Mouse (Mus musculus) intestine, embryonic 16.5 days (tissue): Measurements from ENCODE around the gene Hpcal4. TPM values are rescaled to one million over a fixed set of nuclear protein-coding genes. Genes with fewer than 3 reads are reported as not detected.

ENCODE experiments used
- ATAC-seq: fragments of 200-750 bp; cut with Nextera tagmentation; 2 replicates; pipeline ENCODE4 v1.8.0; 2017; ENCODE audit warnings: moderate TSS enrichment, moderate library complexity
- H3K27ac ChIP-seq: fragments of 300-500 bp; sonication (generic); 2 replicates; pipeline ENCODE4 v1.5.1; 2014; ENCODE audit warnings: mild to moderate bottlenecking, low read length
- H3K27me3 ChIP-seq: fragments of 300-500 bp; sonication (generic); replicated peaks from 2 replicates; pipeline ENCODE4 v1.6.1; 2014; ENCODE audit warnings: low read length, control low read depth, mixed read lengths; ENCODE audit not compliant: control insufficient read depth, insufficient read depth
- H3K36me3 ChIP-seq: fragments of 300-500 bp; sonication (generic); 2 replicates; pipeline ENCODE4 v1.6.1; 2014; ENCODE audit warnings: low read length, control low read depth; ENCODE audit not compliant: control insufficient read depth, insufficient read depth
- H3K4me1 ChIP-seq: fragments of 300-500 bp; sonication (generic); 2 replicates; pipeline ENCODE4 v1.6.1; 2014; ENCODE audit warnings: low read length, control low read depth, mixed read lengths; ENCODE audit not compliant: control insufficient read depth, insufficient read depth
- H3K4me2 ChIP-seq: fragments of 300-500 bp; sonication (generic); 2 replicates; pipeline ENCODE4 v1.6.1; 2014; ENCODE audit warnings: low read depth, low read length, control low read depth
- H3K4me3 ChIP-seq: fragments of 300-500 bp; sonication (generic); 2 replicates; pipeline ENCODE4 v1.5.1; 2014; ENCODE audit warnings: mild to moderate bottlenecking, low read length
- H3K9ac ChIP-seq: fragments of 300-500 bp; sonication (generic); 2 replicates; pipeline ENCODE4 v1.6.1; 2014; ENCODE audit warnings: low read depth, low read length
- H3K9me3 ChIP-seq: fragments of 300-500 bp; sonication (generic); 2 replicates; pipeline ENCODE4 v1.6.1; 2016; ENCODE audit warnings: low read length, control low read depth; ENCODE audit not compliant: control insufficient read depth
- WGBS: fragments of 180-500 bp; shearing (Covaris S2); extraction: QIAGEN DNeasy Blood & Tissue Kit; methylation state at CpG from one replicate; pipeline ENCODE4 v1.1.7; 2014; 5-methylcytosine and 5-hydroxymethylcytosine counted together
- polyA plus RNA-seq: library from polyadenylated mRNA; unstranded; fragments of >200 nt; fragmentation: Nextera tagmentation; extraction: Ambion mirVana; gene quantifications from 2 replicates; pipeline ENCODE4 v1.2.1, GENCODE M21; 2015

Gene Hpcal4
- polyA plus RNA-seq, 1 experiment from 2014 or later = 3.4 TPM

- Histone ChIP-seq H3K27me3 (no peaks in the 10 kb centered on the region; the same call in 1 of the 2 replicates), H3K4me2 (no peak overlapping the region), H3K36me3 (no peaks in the 10 kb centered on the region), H3K4me3 (no peak overlapping the region), H3K4me1 (no peaks in the 10 kb centered on the region), H3K27ac (no peak overlapping the region), H3K9me3 (no peaks in the 10 kb centered on the region), H3K9ac (no peak overlapping the region)
- 74% methylated on average over 1 of the region's 1 CpGs for WGBS
- no peak for ATAC-seq
Observed at GRCm38 (mm10) chr4:123215367-123215766, 32.3 kb downstream of the Hpcal4 start.

GRCm38 (mm10) chr4:123216782-123217181 lies 33.8 kb downstream of the Hpcal4 start:
- ATAC-seq = no peak
- no peak overlapping the region for H3K9ac ChIP-seq
- no peaks in the 10 kb centered on the region for H3K36me3 ChIP-seq
- no peaks in the 10 kb centered on the region for H3K4me1 ChIP-seq
- no peaks in the 10 kb centered on the region; the same call in 1 of the 2 replicates for H3K27me3 ChIP-seq
- no peak overlapping the region for H3K4me3 ChIP-seq
- 27% methylated on average over 1 of the region's 1 CpGs for WGBS
- H3K27ac ChIP-seq = no peak overlapping the region
- no peaks in the 10 kb centered on the region for H3K9me3 ChIP-seq
- no peak overlapping the region for H3K4me2 ChIP-seq

GRCm38 (mm10) chr4:123219720-123220357 lies 36.8 kb downstream of the Hpcal4 start:
- no peak overlapping the region for H3K4me2 ChIP-seq
- no peak overlapping the region for H3K9ac ChIP-seq
- no peaks in the 10 kb centered on the region for H3K4me1 ChIP-seq
- WGBS = 72% methylated on average over 15 of the region's 15 CpGs
- no peaks in the 10 kb centered on the region for H3K36me3 ChIP-seq
- H3K4me3 ChIP-seq = no peak overlapping the region
- H3K27ac ChIP-seq = no peak overlapping the region
- no peaks in the 10 kb centered on the region for H3K27me3 ChIP-seq
- H3K9me3 ChIP-seq = no peaks in the 10 kb centered on the region
- ATAC-seq = peak; percentile 86

- no peaks in the 10 kb centered on the region for H3K4me1 ChIP-seq
- no peaks in the 10 kb centered on the region for H3K36me3 ChIP-seq
- H3K4me3 ChIP-seq = no peak overlapping the region
- no peak overlapping the region for H3K9ac ChIP-seq
- no peak for ATAC-seq
- no peak overlapping the region for H3K27ac ChIP-seq
- no peaks in the 10 kb centered on the region for H3K27me3 ChIP-seq
- no peak overlapping the region for H3K4me2 ChIP-seq
- no peaks in the 10 kb centered on the region for H3K9me3 ChIP-seq
- 76% methylated on average over 4 of the region's 4 CpGs for WGBS
Observed at GRCm38 (mm10) chr4:123220637-123221036, 37.6 kb downstream of the Hpcal4 start.

- no peak for ATAC-seq
- WGBS = 61% methylated on average over 3 of the region's 3 CpGs
- no peak overlapping the region for H3K4me2 ChIP-seq
- no peak overlapping the region for H3K9ac ChIP-seq
- no peaks in the 10 kb centered on the region for H3K27me3 ChIP-seq
- no peaks in the 10 kb centered on the region for H3K36me3 ChIP-seq
- H3K4me3 ChIP-seq = no peak overlapping the region
- H3K27ac ChIP-seq = no peak overlapping the region
- H3K4me1 ChIP-seq = peaks cover 18% of the 10 kb centered on the region
- H3K9me3 ChIP-seq = no peaks in the 10 kb centered on the region
Observed at GRCm38 (mm10) chr4:123223309-123223708, 40.3 kb downstream of the Hpcal4 start.

GRCm38 (mm10) chr4:123225718-123226403 lies 42.8 kb downstream of the Hpcal4 start:
- Histone ChIP-seq H3K9me3 (no peaks in the 10 kb centered on the region), H3K4me1 (peaks cover 30% of the 10 kb centered on the region), H3K27ac (peak overlapping the region; percentile 24; the same call in 1 of the 2 replicates), H3K36me3 (no peaks in the 10 kb centered on the region), H3K4me2 (no peak overlapping the region), H3K4me3 (no peak overlapping the region), H3K9ac (no peak overlapping the region), H3K27me3 (no peaks in the 10 kb centered on the region)
- 45% methylated on average over 10 of the region's 10 CpGs for WGBS
- peak; percentile 56 for ATAC-seq

GRCm38 (mm10) chr4:123227707-123228106 lies 44.7 kb downstream of the Hpcal4 start:
- no peak overlapping the region for H3K4me3 ChIP-seq
- no peak overlapping the region for H3K9ac ChIP-seq
- H3K27ac ChIP-seq = peak overlapping the region; percentile 31
- no peaks in the 10 kb centered on the region for H3K27me3 ChIP-seq
- no peaks in the 10 kb centered on the region for H3K36me3 ChIP-seq
- ATAC-seq = peak; percentile 72
- no peaks in the 10 kb centered on the region for H3K9me3 ChIP-seq
- peaks cover 30% of the 10 kb centered on the region for H3K4me1 ChIP-seq
- 44% methylated on average over 4 of the region's 4 CpGs for WGBS
- no peak overlapping the region for H3K4me2 ChIP-seq

- H3K27me3 ChIP-seq = no peaks in the 10 kb centered on the region
- H3K4me2 ChIP-seq = no peak overlapping the region
- no peak overlapping the region for H3K9ac ChIP-seq
- H3K9me3 ChIP-seq = no peaks in the 10 kb centered on the region
- no peaks in the 10 kb centered on the region for H3K36me3 ChIP-seq
- 33% methylated on average over 2 of the region's 2 CpGs for WGBS
- no peak overlapping the region for H3K4me3 ChIP-seq
- ATAC-seq = peak; percentile 19; the same call in 1 of the 2 replicates
- H3K4me1 ChIP-seq = peaks cover 32% of the 10 kb centered on the region
- peak overlapping the region; percentile 20 for H3K27ac ChIP-seq
Observed at GRCm38 (mm10) chr4:123228270-123228669, 45.2 kb downstream of the Hpcal4 start.

GRCm38 (mm10) chr4:123229166-123229565 lies 46.1 kb downstream of the Hpcal4 start:
- H3K4me1 ChIP-seq = peaks cover 39% of the 10 kb centered on the region
- H3K9ac ChIP-seq = no peak overlapping the region
- WGBS = 53% methylated on average over 11 of the region's 11 CpGs
- no peak overlapping the region for H3K4me2 ChIP-seq
- no peaks in the 10 kb centered on the region for H3K36me3 ChIP-seq
- H3K9me3 ChIP-seq = no peaks in the 10 kb centered on the region
- no peak overlapping the region for H3K4me3 ChIP-seq
- no peak overlapping the region for H3K27ac ChIP-seq
- no peak for ATAC-seq
- no peaks in the 10 kb centered on the region for H3K27me3 ChIP-seq
